Mouse (Mus musculus) forebrain, embryonic 11.5 days (tissue): Measurements from ENCODE around the gene Ccdc159. TPM values are rescaled to one million over a fixed set of nuclear protein-coding genes. Genes with fewer than 3 reads are reported as not detected.
A peak's percentile ranks its signal among the peaks of the same experiment; 100 is the strongest.

Experiments
- ATAC-seq: fragments of 200-750 bp; cut with Nextera tagmentation; replicated peaks from 2 replicates; pipeline ENCODE4 v1.8.0; 2017; ENCODE audit warnings: moderate TSS enrichment; ENCODE audit not compliant: low FRiP score
- DNase-seq: peaks from one replicate; pipeline ENCODE4 v3.0.0-alpha.2; 2017; ENCODE audit warnings: low spot score
- H3K27ac ChIP-seq: fragments of 300-500 bp; sonication (generic); 2 replicates; pipeline ENCODE4 v1.5.1; 2014; ENCODE audit warnings: low read depth, low read length
- H3K27me3 ChIP-seq: fragments of 300-500 bp; sonication (generic); 2 replicates; pipeline ENCODE4 v1.6.1; 2014; ENCODE audit warnings: mild to moderate bottlenecking, low read length, mixed read lengths; ENCODE audit not compliant: control insufficient read depth, insufficient read depth
- H3K36me3 ChIP-seq: fragments of 300-500 bp; sonication (generic); 2 replicates; pipeline ENCODE4 v1.6.1; 2014; ENCODE audit warnings: mild to moderate bottlenecking, low read length, moderate library complexity, mixed read lengths; ENCODE audit not compliant: control insufficient read depth, insufficient read depth
- H3K4me1 ChIP-seq: fragments of 300-500 bp; sonication (generic); replicated peaks from 2 replicates; pipeline ENCODE4 v1.6.1; 2014; ENCODE audit warnings: low read length, mixed read lengths; ENCODE audit not compliant: control insufficient read depth, insufficient read depth
- H3K4me2 ChIP-seq: fragments of 300-500 bp; sonication (generic); 2 replicates; pipeline ENCODE4 v1.6.1; 2014; ENCODE audit warnings: low read depth, mild to moderate bottlenecking, low read length, moderate library complexity, mixed read lengths; ENCODE audit not compliant: severe bottlenecking
- H3K4me3 ChIP-seq: fragments of 300-500 bp; sonication (generic); 2 replicates; pipeline ENCODE4 v1.5.1; 2014; ENCODE audit warnings: low read depth, low read length
- H3K9ac ChIP-seq: fragments of 300-500 bp; sonication (generic); 2 replicates; pipeline ENCODE4 v1.6.1; 2014; ENCODE audit warnings: low read length
- H3K9me3 ChIP-seq: fragments of 300-500 bp; sonication (generic); 2 replicates; pipeline ENCODE4 v1.6.1; 2016; ENCODE audit warnings: low read length, mixed read lengths; ENCODE audit not compliant: control insufficient read depth
- WGBS: fragments of 180-500 bp; shearing (Covaris S2); extraction: QIAGEN DNeasy Blood & Tissue Kit; methylation state at CpG from one replicate; pipeline ENCODE4 v1.1.7; 2014; 5-methylcytosine and 5-hydroxymethylcytosine counted together
- polyA plus RNA-seq: library from polyadenylated mRNA; unstranded; fragments of >200 nt; fragmentation: Nextera tagmentation; extraction: Ambion mirVana; gene quantifications from 2 replicates; pipeline ENCODE4 v1.2.1, GENCODE M21; 2014

Ccdc159 gene
- polyA plus RNA-seq, 1 experiment from 2014 or later = 4.4 TPM

DNA sequence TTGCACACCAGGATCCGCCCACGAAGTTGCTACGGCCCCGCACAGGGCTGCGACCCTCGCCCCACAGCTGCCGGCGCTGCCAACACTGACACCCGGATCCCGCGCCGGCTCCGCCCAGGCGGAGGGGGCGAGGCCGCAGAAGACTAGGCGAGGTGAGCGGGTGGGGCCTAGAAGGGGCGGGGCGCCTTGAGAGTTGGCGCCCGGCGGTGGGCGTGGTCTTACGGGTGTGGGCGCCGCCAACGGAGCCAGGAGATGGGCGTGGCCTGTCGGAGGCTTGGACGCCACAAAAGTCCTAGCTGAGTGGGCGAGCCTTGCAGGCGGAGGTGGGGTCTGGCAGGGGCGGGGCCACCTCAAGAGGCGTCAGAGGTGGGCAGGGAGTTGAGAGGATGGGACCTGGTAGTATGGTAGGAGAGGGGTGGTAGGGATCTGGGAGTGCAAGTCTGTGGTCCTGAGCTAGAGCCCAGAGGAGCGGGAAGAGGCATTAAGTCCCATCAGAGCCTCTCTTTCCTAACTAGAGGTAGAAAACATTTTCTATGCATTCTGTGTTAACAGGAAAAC lies 9.2 kb upstream of the Ccdc159 start, which contains the start of gene Rab3d:
TSS of gene Rab3d (minus strand) at position 158 of the 558 bp plus-strand sequence.
- H3K9me3 ChIP-seq = no peaks in the 10 kb centered on the region
- H3K27me3 ChIP-seq = peaks cover 8% of the 10 kb centered on the region; the same call in 1 of the 2 replicates
- H3K4me3 ChIP-seq = peak within 1 kb of the TSS; percentile 57
- H3K4me1 ChIP-seq = 0 out of 2 replicates have a peak, but pooled peaks cover 2% of the 10 kb centered on the region
- no peak within 1 kb of the TSS for H3K27ac ChIP-seq
- ATAC-seq (peak; percentile 97), DNase-seq (peak; percentile 99)
- peak within 1 kb of the TSS; percentile 65 for H3K9ac ChIP-seq
- H3K4me2 ChIP-seq = peak within 1 kb of the TSS; percentile 94
- H3K36me3 ChIP-seq = no peaks in the 10 kb centered on the region
- under 1% methylated on average over 33 of the region's 36 CpGs for WGBS

- Histone ChIP-seq H3K4me3 (peak overlapping the region; percentile 57; the same call in 1 of the 2 replicates), H3K9me3 (no peaks in the 10 kb centered on the region), H3K27me3 (peaks cover 8% of the 10 kb centered on the region; the same call in 1 of the 2 replicates), H3K9ac (no peak overlapping the region), H3K36me3 (no peaks in the 10 kb centered on the region), H3K4me2 (no peak overlapping the region; the same call in 1 of the 2 replicates), H3K27ac (no peak overlapping the region), H3K4me1 (0 out of 2 replicates have a peak, but pooled peaks cover 2% of the 10 kb centered on the region)
- WGBS = 17% methylated on average over 5 of the region's 5 CpGs
- DNase-seq (no peak), ATAC-seq (no peak; the same call in 1 of the 2 replicates)
Observed at GRCm38 (mm10) chr9:21918692-21919384, 8.4 kb upstream of the Ccdc159 start.

DNA sequence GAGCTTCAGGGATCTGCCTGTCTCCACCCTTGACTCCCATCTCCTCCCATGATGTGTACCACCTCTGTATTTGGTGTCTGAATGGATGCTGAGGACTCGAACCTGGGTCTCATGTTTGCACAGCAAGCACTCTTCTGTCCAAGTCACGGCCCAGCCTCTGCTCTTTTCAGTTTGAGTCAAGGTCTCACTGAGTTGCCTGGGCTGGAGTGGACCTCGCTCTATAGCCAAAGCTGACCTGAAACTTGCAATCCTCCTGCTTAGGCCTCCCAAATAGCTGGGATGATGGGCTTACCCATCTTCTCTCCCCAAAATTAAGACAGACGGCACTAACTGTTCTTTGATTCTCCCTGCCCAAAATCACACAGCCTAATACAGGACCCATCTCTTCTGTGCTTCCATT lies 4.2 kb upstream of the Ccdc159 start:
- Histone ChIP-seq H3K27ac (no peak overlapping the region), H3K4me2 (no peak overlapping the region), H3K36me3 (no peaks in the 10 kb centered on the region), H3K27me3 (no peaks in the 10 kb centered on the region), H3K9me3 (no peaks in the 10 kb centered on the region), H3K4me3 (no peak overlapping the region), H3K4me1 (peaks cover 6% of the 10 kb centered on the region; the same call in 1 of the 2 replicates), H3K9ac (no peak overlapping the region)
- ATAC-seq (no peak), DNase-seq (no peak)
- WGBS = 86% methylated on average over 4 of the region's 4 CpGs

GRCm38 (mm10) chr9:21923490-21924098 lies 3.7 kb upstream of the Ccdc159 start:
- DNase-seq = no peak
- H3K4me2 ChIP-seq = no peak overlapping the region
- H3K27me3 ChIP-seq = no peaks in the 10 kb centered on the region
- no peak overlapping the region for H3K9ac ChIP-seq
- H3K9me3 ChIP-seq = no peaks in the 10 kb centered on the region
- H3K36me3 ChIP-seq = no peaks in the 10 kb centered on the region
- no peak overlapping the region for H3K27ac ChIP-seq
- WGBS = 86% methylated on average over 3 of the region's 3 CpGs
- H3K4me3 ChIP-seq = no peak overlapping the region
- ATAC-seq = no peak
- H3K4me1 ChIP-seq = peaks cover 6% of the 10 kb centered on the region; the same call in 1 of the 2 replicates

DNA sequence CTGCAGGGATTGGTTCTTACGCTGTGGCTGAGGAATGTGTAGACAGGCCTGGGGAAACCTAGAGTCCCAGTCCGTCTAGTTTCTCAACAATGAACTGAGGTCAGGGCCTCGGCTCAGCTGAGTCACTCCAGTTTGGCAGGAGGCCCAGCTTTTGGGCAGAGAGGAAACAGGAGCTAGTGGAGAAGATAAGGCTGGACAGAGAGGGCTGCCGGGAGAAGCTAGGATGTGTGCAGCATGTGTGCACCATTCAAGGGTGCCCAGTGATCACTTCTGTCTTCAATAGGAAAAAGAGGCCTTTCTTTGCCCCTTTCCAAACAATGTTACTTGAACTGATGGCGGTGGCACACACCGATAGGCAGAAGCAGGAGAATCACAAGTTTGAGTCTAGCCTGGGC lies 3.2 kb upstream of the Ccdc159 start:
- ATAC-seq (no peak), DNase-seq (no peak)
- Histone ChIP-seq H3K4me1 (peaks cover 6% of the 10 kb centered on the region; the same call in 1 of the 2 replicates), H3K27me3 (no peaks in the 10 kb centered on the region), H3K27ac (no peak overlapping the region), H3K36me3 (no peaks in the 10 kb centered on the region), H3K4me2 (no peak overlapping the region), H3K4me3 (no peak overlapping the region), H3K9ac (no peak overlapping the region), H3K9me3 (no peaks in the 10 kb centered on the region)
- 86% methylated on average over 6 of the region's 6 CpGs for WGBS

GRCm38 (mm10) chr9:21925034-21925433 lies 2.2 kb upstream of the Ccdc159 start:
- H3K27me3 ChIP-seq = no peaks in the 10 kb centered on the region
- H3K27ac ChIP-seq = no peak overlapping the region
- WGBS = 88% methylated on average over 3 of the region's 3 CpGs
- H3K4me2 ChIP-seq = no peak overlapping the region
- no peak for DNase-seq
- no peak overlapping the region for H3K9ac ChIP-seq
- no peak overlapping the region for H3K4me3 ChIP-seq
- no peaks in the 10 kb centered on the region for H3K36me3 ChIP-seq
- peaks cover 6% of the 10 kb centered on the region; the same call in 1 of the 2 replicates for H3K4me1 ChIP-seq
- no peak for ATAC-seq
- no peaks in the 10 kb centered on the region for H3K9me3 ChIP-seq

DNA sequence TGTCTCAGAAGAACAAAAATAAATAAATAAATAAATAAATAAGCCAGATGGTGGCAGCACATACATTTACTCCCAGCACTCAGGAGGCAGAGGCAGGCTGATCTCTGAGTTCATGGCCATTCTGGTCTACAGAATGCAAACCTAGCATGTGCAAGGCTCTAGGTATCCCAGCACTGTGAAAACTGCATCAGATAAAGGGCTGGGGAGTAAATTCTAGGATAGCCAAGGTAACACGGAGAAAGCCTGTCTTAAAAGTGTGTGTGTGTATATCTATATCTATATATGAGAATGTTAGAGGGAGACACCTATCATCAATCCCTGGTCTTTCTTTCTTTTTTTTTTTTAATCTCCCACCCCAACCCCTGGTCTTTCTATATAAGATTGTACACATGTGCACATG lies 1.8 kb upstream of the Ccdc159 start:
- H3K36me3 ChIP-seq = no peaks in the 10 kb centered on the region
- no peaks in the 10 kb centered on the region for H3K27me3 ChIP-seq
- H3K4me1 ChIP-seq = peaks cover 6% of the 10 kb centered on the region; the same call in 1 of the 2 replicates
- no peak for ATAC-seq
- H3K9ac ChIP-seq = no peak overlapping the region
- no peak for DNase-seq
- H3K4me2 ChIP-seq = no peak overlapping the region
- H3K9me3 ChIP-seq = no peaks in the 10 kb centered on the region
- H3K4me3 ChIP-seq = no peak overlapping the region
- no peak overlapping the region for H3K27ac ChIP-seq
- WGBS = 94% methylated on average over 1 of the region's 1 CpGs

GRCm38 (mm10) chr9:21926155-21926554 lies 1.1 kb upstream of the Ccdc159 start:
- peak overlapping the region; percentile 70; the same call in 1 of the 2 replicates for H3K9ac ChIP-seq
- WGBS = 81% methylated on average over 6 of the region's 6 CpGs
- no peak for DNase-seq
- H3K4me1 ChIP-seq = peaks cover 6% of the 10 kb centered on the region; the same call in 1 of the 2 replicates
- peak overlapping the region; percentile 49; the same call in 1 of the 2 replicates for H3K4me3 ChIP-seq
- H3K36me3 ChIP-seq = no peaks in the 10 kb centered on the region
- no peak for ATAC-seq
- H3K4me2 ChIP-seq = peak overlapping the region; percentile 50; the same call in 1 of the 2 replicates
- H3K27me3 ChIP-seq = no peaks in the 10 kb centered on the region
- H3K27ac ChIP-seq = no peak overlapping the region
- H3K9me3 ChIP-seq = no peaks in the 10 kb centered on the region
